Mouse (Mus musculus) gastrocnemius, adult 2 months (tissue): ENCODE measurements around the gene Tes3-ps. TPM values are rescaled to one million over a fixed set of nuclear protein-coding genes. Genes with fewer than 3 reads are reported as not detected.

Experiments
- DNase-seq: peaks from one replicate; pipeline ENCODE4 v3.0.0; 2022
- H3K27ac ChIP-seq: fragments of 200-600 bp; 2 replicates; pipeline ENCODE4 v1.8.1; 2022; ENCODE audit warnings: mild to moderate bottlenecking
- H3K4me3 ChIP-seq: fragments of 200-600 bp; 2 replicates; pipeline ENCODE4 v1.8.1; 2022; ENCODE audit warnings: mild to moderate bottlenecking, moderate library complexity
- CTCF ChIP-seq: fragments of 200-600 bp; IDR thresholded peaks from 2 replicates; pipeline ENCODE4 v1.8.1; 2022; ENCODE audit warnings: antibody characterized with exemption, mild to moderate bottlenecking, moderate library complexity
- intact Hi-C: fragments of 180-260 bp; cut with DNase I; formaldehyde crosslinking; loops from one replicate; pipeline ENCODE4 v1.15.1; 2025
- total RNA-seq, 2 experiments: library from RNA; stranded (reverse); gene quantifications; 2 replicates each; pipeline ENCODE4 v1.2.3; 2021

Tes3-ps gene
- total RNA-seq, 2 experiments from 2014 or later: 1.7 to 2.4 TPM

DNA sequence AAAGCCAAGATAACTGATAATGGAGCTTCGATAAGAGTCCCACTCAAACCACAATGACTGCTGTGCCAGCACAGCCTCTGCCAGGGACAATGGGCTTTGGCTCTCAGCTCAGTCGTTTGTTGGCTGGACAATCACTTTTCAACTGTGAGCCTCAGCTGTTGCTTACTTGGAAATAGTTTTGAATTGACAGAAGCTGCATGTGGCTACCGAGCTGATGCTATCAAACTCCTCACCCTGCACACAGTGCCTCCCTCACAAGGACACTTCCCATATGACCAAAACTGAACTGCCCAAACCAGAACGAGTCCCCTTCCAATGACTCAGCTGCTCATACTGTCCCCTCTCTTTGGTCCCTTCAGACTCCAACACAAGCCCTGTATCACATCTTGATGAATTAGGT, 22.3 kb upstream of the Tes3-ps start:
- TF ChIP-seq CTCF: no peak
- intact Hi-C loops: no loop called here
- DNase-seq: no peak
- H3K27ac ChIP-seq: peak overlapping the region; percentile 69
- H3K4me3 ChIP-seq: no peak overlapping the region

DNA sequence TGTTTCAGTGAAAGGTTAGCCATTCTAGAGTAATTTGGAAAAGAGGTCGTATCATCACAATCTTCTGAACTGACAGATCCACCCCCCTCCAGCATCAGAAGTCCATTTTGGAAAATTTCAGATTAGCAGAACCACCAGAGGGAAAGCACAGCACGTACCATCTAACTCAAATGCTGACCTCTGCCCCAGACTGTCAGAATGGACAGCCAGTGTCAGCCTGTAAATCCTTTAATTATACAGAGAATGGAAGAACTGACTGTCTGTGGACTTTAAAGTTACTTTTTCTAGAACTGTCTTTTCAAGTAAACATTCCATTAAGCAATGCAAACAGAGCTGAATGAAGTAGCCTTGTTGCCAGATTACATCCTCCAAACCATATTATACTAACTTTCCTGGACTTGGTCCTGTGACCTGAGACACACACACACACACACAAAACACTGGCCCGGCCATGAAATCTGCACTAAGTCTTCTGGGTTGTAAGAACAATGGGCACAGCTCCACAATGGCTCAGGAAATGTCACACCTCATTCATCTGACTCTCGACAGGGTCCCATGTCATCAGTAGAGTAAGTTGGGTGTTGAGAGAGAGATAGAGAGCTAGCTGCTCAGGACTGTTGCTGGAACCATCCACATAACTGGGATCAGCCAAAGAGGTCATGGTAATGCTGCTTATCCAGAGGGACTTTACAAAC, 21.0 kb upstream of the Tes3-ps start:
- Histone ChIP-seq H3K4me3 (no peak overlapping the region), H3K27ac (peak overlapping the region; percentile 69)
- DNase-seq: no peak
- no peak for TF ChIP-seq CTCF
- intact Hi-C loops: no loop called here

DNA sequence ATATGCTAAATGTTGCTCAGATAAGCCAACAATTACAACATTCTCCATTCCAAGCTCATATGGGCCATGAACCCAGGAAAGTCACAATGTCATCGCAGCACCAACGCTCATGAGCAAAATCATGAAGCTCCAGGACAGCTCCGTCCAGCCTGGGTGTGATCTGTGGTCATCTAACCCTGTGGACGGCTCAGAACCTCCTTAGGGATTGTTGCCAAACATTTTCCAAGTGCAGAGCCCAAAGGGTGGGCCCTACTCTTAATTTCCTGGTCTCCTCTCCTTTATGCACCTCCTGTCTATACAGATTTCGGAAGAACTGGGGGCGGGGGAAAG, 20.5 kb upstream of the Tes3-ps start:
- TF ChIP-seq CTCF: no peak
- Histone ChIP-seq H3K4me3 (no peak overlapping the region), H3K27ac (0 out of 2 replicates have a peak overlapping the region, but pooled peaks have one; percentile 69)
- intact Hi-C loops: no loop called here
- no peak for DNase-seq

DNA sequence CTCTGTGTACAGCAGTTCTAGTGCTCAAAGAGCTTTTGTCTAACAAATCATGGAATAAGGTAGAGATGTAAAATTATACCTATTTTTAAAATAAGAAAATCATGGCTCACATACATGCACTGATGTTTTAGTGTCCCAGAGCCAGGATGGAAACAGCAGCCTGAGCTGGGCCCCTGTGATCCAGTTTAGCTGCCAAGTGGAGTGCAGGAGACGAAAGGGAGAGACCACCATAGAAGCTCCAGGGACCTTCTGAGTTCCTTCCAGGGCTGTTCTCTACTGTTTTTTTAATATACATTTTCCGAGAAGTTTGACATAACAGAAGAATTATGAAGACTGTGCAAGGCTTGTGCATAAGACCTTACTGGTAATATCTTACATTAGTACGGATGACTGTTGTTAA, 15.2 kb upstream of the Tes3-ps start:
- no peak for TF ChIP-seq CTCF
- intact Hi-C loops: no loop called here
- Histone ChIP-seq H3K4me3 (no peak overlapping the region), H3K27ac (peak overlapping the region; percentile 89)
- no peak for DNase-seq

DNA sequence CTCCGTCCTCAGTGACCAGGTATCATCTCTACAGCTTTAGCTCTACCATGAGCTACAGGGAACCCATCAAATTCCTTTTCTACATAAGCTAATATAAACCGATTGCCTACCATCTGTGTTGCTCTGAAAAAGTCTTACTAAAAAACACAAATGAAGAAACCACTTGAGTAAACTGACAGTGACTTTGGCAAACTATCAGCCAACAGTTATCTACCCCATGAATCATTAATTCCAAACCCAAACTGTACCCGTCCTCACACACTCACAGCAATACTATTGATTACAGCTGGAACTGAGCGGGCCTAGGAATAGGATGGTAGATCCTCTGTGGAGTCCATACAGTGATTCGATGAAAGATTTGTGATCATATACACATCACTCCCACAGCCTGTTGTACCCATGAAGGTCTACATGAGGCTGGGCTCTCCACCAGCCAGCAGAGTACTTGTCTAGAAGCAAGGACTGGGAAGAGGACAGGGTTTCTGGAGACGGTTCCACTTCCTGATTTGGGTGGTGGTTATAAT, 14.2 kb upstream of the Tes3-ps start:
- intact Hi-C loops: no loop called here
- Histone ChIP-seq H3K4me3 (no peak overlapping the region), H3K27ac (peak overlapping the region; percentile 89)
- DNase-seq: no peak
- no peak for TF ChIP-seq CTCF

DNA sequence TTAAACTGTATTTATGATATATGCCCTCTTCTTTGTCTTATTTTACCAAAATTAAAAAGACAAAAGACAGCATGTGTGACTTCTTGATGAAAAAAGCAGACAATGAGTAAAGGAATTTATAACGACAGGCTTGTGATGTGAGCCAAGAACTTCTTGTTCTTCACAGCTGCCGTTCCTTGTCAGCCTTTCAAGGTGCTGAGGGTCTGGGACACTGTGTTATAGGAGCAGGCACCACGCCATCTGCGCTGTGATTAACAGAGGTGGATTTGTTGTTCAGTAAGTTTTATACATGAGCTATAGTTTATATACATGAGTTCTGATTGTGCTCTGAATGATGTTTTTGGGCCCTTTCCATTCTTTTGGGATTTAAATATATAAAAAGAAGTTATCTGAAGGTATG, 13.7 kb upstream of the Tes3-ps start:
- peak overlapping the region; percentile 89 for H3K27ac ChIP-seq
- intact Hi-C loops: no loop called here
- H3K4me3 ChIP-seq: no peak overlapping the region
- DNase-seq: peak; percentile 72
- TF ChIP-seq CTCF: no peak

DNA sequence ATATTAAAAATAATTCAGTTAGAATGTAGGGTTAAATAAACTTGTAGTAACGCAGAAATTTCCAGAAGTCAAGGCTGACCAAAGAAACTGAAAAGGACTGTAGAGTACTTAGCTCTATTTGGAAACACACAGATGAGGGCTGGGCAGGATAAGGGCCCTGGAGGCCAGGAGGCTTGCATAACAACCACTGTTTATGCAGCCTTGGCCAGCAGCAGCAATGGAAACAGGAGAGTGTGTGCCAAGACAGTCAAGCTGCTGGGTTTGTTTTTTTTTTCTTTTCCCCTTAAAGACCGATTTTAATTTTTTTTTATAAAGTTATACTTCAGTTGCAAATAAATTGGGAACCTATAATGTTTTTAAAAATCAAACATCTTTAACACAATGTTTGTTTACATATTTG, 13.1 kb upstream of the Tes3-ps start:
- Histone ChIP-seq H3K4me3 (peak overlapping the region; percentile 28), H3K27ac (peak overlapping the region; percentile 89)
- DNase-seq: peak; percentile 91
- intact Hi-C loops: loop anchor here (5.0 kb wide), 1 partner anchor 57 kb away; no protein-coding TSS in a partner anchor
- 0 out of 2 replicates have a peak, but pooled peaks have one; percentile 0 for TF ChIP-seq CTCF

DNA sequence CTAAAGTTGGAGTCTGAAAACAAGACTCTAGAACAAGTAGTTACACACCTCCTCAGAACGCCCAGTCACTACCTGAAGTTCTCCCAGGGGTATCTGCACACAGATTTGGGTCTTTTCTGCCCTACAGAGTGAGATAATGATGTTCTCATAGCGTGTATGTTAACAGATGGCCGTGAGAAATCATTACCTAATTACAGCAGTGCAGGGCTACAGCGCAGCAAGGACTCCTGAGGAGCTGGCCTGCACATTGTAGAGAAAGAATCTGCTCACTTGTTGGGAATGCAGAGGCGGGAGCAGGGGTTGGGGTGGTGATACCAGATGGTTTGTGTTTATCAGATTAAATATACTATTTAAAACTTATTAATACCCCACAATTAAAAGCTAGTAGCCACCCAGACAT, 12.6 kb upstream of the Tes3-ps start:
- Histone ChIP-seq H3K4me3 (peak overlapping the region; percentile 28), H3K27ac (peak overlapping the region; percentile 89)
- intact Hi-C loops: loop anchor here (5.0 kb wide), 1 partner anchor 57 kb away; no protein-coding TSS in a partner anchor
- peak; percentile 50 for DNase-seq
- no peak for TF ChIP-seq CTCF

DNA sequence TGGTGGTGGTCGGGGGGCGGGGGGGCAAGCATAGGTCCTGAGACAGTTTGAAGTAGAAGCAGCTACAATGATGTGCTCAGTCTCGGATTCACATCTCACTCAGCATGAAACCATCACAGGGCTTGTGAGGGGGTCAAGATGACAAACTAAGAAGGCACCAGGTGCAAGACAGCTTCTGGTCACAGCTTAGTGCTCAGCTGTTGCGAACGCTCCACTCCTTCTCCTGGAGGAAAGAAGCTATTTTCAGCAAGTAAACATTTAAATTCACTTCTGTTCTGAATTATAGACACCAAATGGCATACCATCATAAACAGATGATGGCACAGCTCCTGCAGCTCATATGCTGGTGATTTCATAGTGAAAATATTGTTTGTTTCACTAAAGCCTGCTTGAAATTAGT, 7.7 kb upstream of the Tes3-ps start:
- intact Hi-C loops: no loop called here
- no peak overlapping the region for H3K4me3 ChIP-seq
- no peak for DNase-seq
- no peak for TF ChIP-seq CTCF
- no peak overlapping the region for H3K27ac ChIP-seq

DNA sequence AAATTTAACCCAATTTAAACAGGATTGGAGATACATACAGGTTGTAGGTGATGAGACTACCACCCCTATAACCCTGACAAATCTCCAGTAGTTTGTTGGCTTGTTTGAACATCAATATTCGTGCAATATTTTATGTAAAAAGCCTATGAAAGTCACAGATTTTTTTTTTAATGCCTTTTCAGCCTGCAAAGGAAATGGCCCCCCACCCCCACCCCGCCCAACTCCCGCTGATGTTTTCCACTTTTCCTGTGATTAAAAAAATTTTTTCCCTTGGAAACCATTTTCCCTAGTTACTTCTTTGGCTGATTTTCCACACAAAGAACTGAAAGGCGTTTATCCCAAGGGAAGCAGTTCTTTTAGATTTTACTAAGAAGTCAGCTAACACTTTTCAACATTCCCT, 11.4 kb downstream of the Tes3-ps start, which contains the start of gene Ecm2:
TSS of gene Ecm2 (plus strand) at position 301 of the 400 bp plus-strand sequence.
- DNase-seq: no peak
- H3K4me3 ChIP-seq: peak within 1 kb of the TSS; percentile 65
- no peak for TF ChIP-seq CTCF
- intact Hi-C loops: no loop called here
- H3K27ac ChIP-seq: peak within 1 kb of the TSS; percentile 92

DNA sequence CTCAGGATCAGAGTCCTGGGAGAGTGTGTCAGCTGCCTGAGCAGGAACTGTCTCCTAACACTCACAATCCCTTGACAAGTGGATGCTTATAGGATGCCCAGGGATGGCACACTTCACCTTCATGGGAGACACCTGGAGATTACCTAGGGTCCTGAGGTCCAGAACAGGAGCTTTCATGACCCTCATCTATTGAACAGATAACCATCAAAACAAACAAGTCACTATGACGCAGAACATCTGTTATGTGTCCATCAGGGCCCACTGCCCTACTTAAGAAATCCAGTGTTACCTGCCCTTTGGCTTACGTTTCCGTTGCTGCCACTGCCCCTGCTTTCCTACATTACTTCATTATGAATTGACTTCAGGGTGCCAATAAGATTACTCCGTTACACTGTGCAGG, 12.7 kb downstream of the Tes3-ps start:
- no peak for DNase-seq
- intact Hi-C loops: no loop called here
- Histone ChIP-seq H3K4me3 (peak overlapping the region; percentile 65), H3K27ac (peak overlapping the region; percentile 92)
- TF ChIP-seq CTCF: no peak

DNA sequence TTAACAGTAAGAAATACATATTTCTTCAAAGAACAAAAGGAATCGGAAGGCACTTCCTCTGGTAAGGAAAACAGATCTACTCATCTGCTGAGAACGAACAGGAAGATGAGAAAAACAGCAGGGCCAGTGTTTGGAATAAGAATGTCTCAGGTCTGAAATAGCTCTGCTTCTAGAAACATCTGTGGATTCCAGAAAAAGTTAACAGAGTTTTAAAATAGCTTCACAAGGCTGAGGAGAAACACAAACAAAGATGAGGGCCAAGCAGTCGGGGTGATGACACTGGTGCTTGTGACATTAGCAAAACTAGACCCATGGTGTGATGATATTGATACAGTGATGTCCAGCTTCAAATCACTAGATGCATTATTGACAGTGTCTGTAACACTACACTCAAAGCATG, 14.1 kb downstream of the Tes3-ps start:
- peak overlapping the region; percentile 92 for H3K27ac ChIP-seq
- intact Hi-C loops: no loop called here
- H3K4me3 ChIP-seq: peak overlapping the region; percentile 65
- no peak for TF ChIP-seq CTCF
- DNase-seq: peak; percentile 34

DNA sequence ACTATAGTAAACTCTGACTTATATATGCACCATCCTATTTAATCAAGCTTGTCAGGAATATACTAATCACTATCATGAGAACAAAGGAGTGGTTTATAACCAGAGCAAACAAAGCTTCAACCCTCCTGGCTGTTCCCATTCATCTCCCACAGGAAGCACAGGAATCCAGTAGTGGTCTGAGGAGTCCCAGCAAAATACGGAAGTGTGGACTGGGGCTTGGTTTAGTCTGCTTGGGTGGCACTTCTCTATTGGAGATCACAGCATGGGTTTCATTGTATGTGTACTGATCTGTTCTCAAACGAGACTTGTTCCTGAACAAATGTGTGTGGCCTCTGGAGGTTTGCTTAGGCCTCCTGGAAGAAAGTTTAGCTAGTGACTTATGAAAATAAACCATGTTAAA, 25.6 kb downstream of the Tes3-ps start:
- Histone ChIP-seq H3K4me3 (no peak overlapping the region), H3K27ac (no peak overlapping the region)
- no peak for DNase-seq
- TF ChIP-seq CTCF: no peak
- intact Hi-C loops: no loop called here

DNA sequence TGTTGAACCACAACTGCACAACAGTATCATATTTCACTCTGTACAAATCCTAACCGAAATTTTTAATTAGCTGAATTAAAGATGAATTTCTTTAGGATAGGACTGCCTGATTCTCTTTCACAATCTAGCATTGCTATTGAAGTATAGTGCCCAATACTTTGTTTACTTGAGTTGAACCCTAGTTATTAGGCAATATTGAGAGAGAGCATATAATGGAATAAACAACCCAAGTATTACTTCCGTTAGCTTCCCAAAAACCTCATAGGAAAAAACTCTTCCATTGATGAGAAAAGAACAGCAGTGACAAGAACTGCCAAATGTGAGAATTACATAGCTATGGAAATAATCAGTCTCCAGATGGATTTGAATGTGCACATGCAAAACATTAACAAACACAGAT, 33.1 kb downstream of the Tes3-ps start:
- H3K4me3 ChIP-seq: no peak overlapping the region
- intact Hi-C loops: no loop called here
- no peak for DNase-seq
- TF ChIP-seq CTCF: no peak
- H3K27ac ChIP-seq: no peak overlapping the region
